Mouse (Mus musculus): ENCODE measurements at regions not wholly inside any gene's neighbourhood (a gene's known extent, or its start where the extent isn't known, plus 50 kb on each side); places are given as distances from the start of the nearest gene placed in this dataset.

GRCm38 (mm10) chr2:21129621-21130020, 75.5 kb downstream of the Enkur start:
- DNase-seq = no peak

- no peak for DNase-seq
Observed at GRCm38 (mm10) chr2:21126531-21126930, 78.6 kb downstream of the Enkur start.

- no peak for DNase-seq
Observed at GRCm38 (mm10) chr2:21122421-21122820, 82.7 kb downstream of the Enkur start.

GRCm38 (mm10) chr2:21121663-21122062, 83.5 kb downstream of the Enkur start:
- no peak for DNase-seq

GRCm38 (mm10) chr2:21116817-21117216, 88.3 kb downstream of the Enkur start:
- no peak for DNase-seq

- DNase-seq = no peak
Observed at GRCm38 (mm10) chr2:21111527-21111926, 93.6 kb downstream of the Enkur start.

GRCm38 (mm10) chr2:21100248-21100808, 104.8 kb downstream of the Enkur start:
- no peak for DNase-seq

GRCm38 (mm10) chr2:21091058-21091971, 113.8 kb downstream of the Enkur start:
- DNase-seq = no peak

- no peak for DNase-seq
Observed at GRCm38 (mm10) chr2:21085517-21085916, 116.8 kb upstream of the Arhgap21 start.

GRCm38 (mm10) chr2:21067292-21067850, 98.7 kb upstream of the Arhgap21 start:
- DNase-seq = no peak

- DNase-seq = no peak
Observed at GRCm38 (mm10) chr2:21060347-21060650, 91.6 kb upstream of the Arhgap21 start.

GRCm38 (mm10) chr2:21059618-21060346, 91.1 kb upstream of the Arhgap21 start:
- no peak for DNase-seq

GRCm38 (mm10) chr2:21058940-21059339, 90.3 kb upstream of the Arhgap21 start:
- no peak for DNase-seq

GRCm38 (mm10) chr2:21056450-21057210, 87.9 kb upstream of the Arhgap21 start:
- DNase-seq = no peak

- DNase-seq = no peak
Observed at GRCm38 (mm10) chr2:21055416-21055815, 86.7 kb upstream of the Arhgap21 start.

GRCm38 (mm10) chr2:21054325-21055082, 85.8 kb upstream of the Arhgap21 start:
- no peak for DNase-seq

- no peak for DNase-seq
Observed at GRCm38 (mm10) chr2:21053596-21053995, 84.9 kb upstream of the Arhgap21 start.

- no peak for DNase-seq
Observed at GRCm38 (mm10) chr2:21048996-21049395, 80.3 kb upstream of the Arhgap21 start.

GRCm38 (mm10) chr2:21048226-21048625, 79.5 kb upstream of the Arhgap21 start:
- no peak for DNase-seq

GRCm38 (mm10) chr2:21046503-21047116, 77.9 kb upstream of the Arhgap21 start:
- DNase-seq = no peak

- DNase-seq = no peak
Observed at GRCm38 (mm10) chr2:21044781-21045180, 76.1 kb upstream of the Arhgap21 start.

All from gastrocnemius, postnatal 25 days (tissue).